Mouse (Mus musculus) heart, adult 2 months (tissue): ENCODE measurements at regions not wholly inside any gene's neighbourhood (a gene's known extent, or its start where the extent isn't known, plus 50 kb on each side); places are given as distances from the start of the nearest gene placed in this dataset.

Experiments
- CTCF ChIP-seq: fragments of 200-600 bp; IDR thresholded peaks from 2 replicates; pipeline ENCODE4 v1.8.1; 2022; ENCODE audit warnings: antibody characterized with exemption, mild to moderate bottlenecking, moderate library complexity
- EP300 ChIP-seq: fragments of 200-500 bp; IDR thresholded peaks from 2 replicates; pipeline ENCODE4 v1.6.1; 2011; ENCODE audit warnings: low read depth, low read length, control low read depth; ENCODE audit not compliant: insufficient read depth
- POLR2A ChIP-seq: fragments of 200-500 bp; IDR thresholded peaks from 2 replicates; pipeline ENCODE4 v1.6.1; 2011; ENCODE audit warnings: mild to moderate bottlenecking, low read depth, low read length, control low read depth; ENCODE audit not compliant: insufficient read depth

- TF ChIP-seq EP300 (no peak), CTCF (no peak), POLR2A (no peak)
These were observed 328.4 kb upstream of the Agtr1b start for GRCm38 (mm10) chr3:20695322-20695859.
